Mouse (Mus musculus) liver, postnatal 0 days (tissue): ENCODE results near the gene Mrgprf.

ENCODE experiments used
- CTCF ChIP-seq: sonication (generic); IDR thresholded peaks from 2 replicates; pipeline ENCODE4 v1.5.1; 2016; ENCODE audit warnings: antibody characterized with exemption, low read depth
- EP300 ChIP-seq: IDR thresholded peaks from 2 replicates; pipeline ENCODE4 v1.6.1; 2016; ENCODE audit warnings: antibody characterized with exemption, low read depth, mild to moderate bottlenecking

DNA sequence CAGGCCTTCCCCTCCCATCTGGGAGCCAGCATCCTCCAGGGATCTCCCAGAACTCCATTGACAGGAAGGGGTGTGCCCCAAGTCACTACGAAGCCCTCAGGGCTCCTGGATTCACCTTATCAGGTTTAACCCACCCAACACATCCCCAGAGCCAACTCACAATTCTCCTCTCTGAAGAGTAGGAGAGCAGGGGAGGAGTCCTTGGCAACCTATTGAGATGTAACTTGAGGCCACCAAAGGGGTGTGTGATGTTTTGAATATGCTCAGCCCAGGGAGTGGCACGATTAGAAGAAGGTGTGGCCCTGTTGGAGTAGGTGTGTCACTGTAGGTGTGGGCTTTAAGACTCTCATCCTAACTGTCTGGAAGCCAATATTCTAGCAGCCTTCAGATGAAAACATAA is 25.1 kb downstream of the Mrgprf start:
- no peak for TF ChIP-seq CTCF
- TF ChIP-seq EP300 = no peak
